Mouse (Mus musculus) right cerebral cortex, postnatal 25 days (tissue): ENCODE data around the gene Cxcl15.

Source experiments
- DNase-seq: peaks from one replicate; pipeline ENCODE4 v3.0.0; 2022

Cxcl15 gene

DNA sequence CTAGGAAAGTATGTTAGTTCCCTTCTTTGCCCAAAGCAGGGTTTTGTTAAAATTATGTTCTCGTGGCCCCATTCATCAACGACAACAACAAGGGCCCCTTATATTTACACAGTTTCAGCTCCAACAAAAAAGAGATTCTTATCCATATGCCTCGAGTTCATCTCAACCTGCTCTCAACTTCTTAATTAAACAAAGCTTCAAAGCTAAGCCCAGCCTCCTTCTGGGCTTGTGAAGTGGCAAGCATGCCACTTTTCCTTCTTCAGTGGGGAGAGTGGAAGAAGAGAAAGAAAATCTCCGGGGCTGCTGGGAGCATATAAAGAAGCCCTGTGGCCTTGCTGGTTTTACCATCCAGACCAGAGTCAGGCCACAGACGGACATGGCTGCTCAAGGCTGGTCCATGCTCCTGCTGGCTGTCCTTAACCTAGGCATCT lies at the start of gene Cxcl15:
Gene Cxcl15, plus strand, starts transcription at position 340 of the 431 bp plus-strand sequence.
- no peak for DNase-seq

DNA sequence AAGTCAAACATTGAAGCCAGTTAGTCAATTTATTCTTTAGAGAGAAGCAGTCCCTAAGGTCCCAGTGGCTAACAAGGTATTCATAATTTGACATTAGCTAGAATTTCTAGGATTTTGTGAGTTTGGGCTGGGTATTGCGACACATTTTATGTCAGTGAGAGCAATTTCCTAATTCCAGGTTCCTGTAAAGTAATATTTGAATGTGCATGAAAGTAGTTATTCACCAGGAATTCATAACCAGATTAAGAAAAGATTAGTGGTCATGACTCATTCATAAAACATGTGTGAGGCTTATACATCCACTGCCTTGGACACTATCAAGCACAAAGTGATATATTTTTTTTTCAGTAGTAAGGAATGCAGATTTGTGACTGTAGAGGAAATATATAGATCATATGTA lies 40.4 kb upstream of the Cxcl15 start:
- DNase-seq: no peak

DNA sequence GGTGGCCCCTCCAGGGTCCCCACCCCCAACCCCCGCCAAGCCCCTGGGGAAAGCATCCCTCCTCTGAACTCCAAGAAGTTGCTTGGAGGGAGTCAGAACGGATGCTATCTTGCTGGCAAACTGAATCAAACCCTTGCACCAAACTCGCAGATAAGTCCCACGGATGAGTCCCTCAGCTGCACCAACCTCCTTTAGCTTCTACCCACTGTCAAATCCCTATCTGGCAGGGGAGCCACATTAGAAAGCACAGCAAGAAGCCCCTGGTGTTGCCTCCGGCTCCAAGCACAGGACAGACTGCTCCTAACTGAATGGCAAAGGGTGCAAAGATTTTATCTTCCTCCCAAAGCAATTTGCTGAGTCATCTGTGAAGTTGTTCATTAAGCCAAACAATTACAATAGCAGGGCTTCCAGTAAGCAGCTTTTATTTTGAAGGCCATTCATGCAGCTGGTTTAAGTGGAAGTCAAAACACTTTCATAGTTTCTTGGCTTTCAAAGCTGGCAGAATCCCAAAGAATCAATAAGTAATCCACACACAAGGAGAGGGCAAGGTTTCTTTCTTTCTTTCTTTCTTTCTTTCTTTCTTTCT lies 36.2 kb upstream of the Cxcl15 start:
- no peak for DNase-seq

DNA sequence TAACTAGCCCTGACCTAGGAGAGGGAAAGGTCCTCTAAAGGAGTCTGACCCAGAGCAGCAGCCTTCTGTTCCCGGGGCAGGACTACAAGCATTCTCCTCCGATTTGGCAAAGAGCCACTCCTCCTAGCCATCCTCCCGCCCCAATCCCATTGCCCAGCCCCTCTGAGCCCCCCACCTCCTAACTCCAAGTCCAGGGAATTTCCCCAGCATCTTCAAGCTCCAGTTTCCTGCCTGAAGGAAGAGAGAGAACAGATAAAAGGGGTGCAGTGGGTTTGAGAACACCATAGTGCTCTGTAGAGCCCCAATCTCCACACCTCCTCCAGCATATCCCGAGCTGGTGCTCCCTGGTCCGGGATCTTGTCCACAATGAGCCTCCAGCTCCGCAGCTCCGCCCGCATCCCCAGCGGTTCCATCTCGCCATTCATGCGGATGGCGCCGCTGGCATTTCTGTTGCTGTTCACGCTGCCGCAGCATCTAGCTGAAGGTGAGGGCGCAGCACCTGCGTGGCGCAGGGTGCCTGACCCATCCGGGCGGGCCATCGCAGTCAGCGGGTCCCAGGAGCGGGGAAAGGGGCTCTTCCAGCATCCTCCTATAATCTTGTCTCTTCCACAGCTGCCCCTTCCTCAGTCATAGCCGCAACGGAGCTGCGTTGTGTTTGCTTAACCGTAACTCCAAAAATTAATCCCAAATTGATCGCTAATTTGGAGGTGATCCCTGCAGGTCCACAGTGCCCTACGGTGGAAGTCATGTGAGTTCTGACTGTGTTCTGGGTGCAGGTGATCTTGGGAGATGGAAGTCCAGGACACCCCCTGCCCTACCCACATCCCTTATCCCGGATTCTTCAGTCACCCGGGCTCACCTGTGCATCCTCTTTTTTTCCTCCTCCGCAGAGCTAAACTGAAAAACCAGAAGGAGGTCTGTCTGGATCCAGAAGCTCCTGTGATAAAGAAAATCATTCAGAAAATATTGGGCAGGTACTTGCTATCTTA lies 35.0 kb upstream of the Cxcl15 start, which contains the start of gene Cxcl5:
Gene Cxcl5, plus strand, starts transcription at position 284 of the 989 bp plus-strand sequence.
- peak; percentile 25 for DNase-seq

DNA sequence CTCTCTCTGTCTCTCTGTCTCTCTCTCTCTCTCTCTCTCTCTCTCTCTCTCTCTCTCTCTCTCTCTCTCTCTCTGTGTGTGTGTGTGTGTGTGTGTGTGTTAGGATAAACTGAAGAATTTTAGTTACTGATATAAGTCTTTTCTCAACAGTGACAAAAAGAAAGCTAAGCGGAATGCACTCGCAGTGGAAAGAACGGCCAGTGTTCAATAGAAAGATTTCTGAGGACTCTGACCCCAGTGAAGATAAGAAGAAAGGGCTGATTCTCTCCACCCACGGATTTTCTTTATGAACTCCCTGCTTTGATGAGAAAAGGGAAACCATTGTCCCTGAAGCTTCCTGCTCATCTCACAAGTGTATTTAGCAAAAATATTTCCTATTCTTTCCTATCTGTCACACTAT lies 34.0 kb upstream of the Cxcl15 start:
- no peak for DNase-seq

DNA sequence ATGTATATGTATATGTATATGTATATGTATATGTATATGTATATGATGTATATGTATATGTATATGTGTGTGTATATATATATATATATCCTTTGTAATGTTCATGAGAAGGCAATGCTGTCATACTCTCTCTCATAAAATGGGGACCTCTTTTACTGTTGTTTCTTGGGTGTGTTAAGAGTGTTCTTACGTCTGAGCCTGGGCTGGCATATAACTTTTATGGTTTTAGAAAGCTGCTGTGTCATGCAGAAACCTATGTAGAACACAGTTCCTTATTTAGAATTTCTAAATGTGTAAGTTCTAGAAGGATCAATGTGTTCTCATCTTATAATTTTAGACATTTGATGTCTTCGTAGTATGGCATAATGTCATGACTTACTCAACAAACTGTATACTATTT lies 33.5 kb upstream of the Cxcl15 start:
- DNase-seq: no peak

DNA sequence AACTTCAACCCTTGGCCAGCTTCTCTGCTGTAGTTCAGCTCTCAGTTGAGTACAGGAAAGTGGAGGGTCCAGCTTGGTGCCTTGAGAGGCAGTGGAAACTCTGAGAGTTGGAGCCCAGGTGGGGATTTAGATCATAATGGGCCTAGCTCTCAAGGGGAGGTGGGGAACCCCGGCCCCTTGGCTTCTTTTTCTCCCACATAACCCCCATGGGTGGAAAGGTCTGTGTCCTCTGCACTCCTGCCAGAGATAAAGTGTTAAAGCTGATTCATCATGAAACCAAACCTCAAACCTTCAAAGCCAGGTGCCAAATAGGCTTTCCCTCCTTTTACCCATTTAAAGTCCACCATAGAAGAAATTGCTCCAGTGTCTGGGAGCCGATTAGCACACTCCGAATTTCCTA lies 32.5 kb upstream of the Cxcl15 start:
- no peak for DNase-seq

DNA sequence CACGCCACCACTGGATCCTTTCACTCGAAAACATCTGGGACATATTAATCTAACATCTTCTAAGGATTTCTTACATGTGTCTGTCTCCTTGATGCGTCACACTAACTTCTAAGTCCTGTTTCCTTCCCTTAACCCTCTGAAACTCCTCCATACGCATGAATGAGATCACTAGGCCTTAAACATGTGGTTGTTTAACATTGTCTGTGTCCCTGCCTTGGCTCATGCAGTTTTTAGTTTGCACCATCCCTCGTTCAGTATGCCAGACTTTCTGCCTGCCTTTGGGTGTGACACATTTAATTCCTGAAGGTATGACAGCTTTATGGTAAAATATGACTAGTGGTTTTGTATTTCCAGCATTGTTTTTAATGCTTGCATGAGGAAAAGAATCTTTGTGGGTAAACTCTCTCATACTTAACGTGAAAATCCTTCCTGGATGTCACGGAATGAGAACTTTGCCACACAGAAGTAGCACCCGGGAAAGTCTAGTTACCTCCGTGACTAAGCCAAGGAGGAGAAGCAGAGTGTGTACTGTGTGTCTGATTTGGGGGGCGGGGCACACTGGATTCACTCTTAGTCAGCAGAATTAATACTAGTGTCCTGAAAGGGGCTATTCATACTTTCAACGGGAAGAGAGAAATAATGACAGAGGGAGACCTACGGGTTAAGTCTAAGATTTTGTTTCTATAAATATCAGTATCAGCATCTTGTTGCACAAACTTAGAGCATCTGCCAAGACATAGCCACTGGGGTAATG lies 30.2 kb upstream of the Cxcl15 start:
- DNase-seq: no peak

DNA sequence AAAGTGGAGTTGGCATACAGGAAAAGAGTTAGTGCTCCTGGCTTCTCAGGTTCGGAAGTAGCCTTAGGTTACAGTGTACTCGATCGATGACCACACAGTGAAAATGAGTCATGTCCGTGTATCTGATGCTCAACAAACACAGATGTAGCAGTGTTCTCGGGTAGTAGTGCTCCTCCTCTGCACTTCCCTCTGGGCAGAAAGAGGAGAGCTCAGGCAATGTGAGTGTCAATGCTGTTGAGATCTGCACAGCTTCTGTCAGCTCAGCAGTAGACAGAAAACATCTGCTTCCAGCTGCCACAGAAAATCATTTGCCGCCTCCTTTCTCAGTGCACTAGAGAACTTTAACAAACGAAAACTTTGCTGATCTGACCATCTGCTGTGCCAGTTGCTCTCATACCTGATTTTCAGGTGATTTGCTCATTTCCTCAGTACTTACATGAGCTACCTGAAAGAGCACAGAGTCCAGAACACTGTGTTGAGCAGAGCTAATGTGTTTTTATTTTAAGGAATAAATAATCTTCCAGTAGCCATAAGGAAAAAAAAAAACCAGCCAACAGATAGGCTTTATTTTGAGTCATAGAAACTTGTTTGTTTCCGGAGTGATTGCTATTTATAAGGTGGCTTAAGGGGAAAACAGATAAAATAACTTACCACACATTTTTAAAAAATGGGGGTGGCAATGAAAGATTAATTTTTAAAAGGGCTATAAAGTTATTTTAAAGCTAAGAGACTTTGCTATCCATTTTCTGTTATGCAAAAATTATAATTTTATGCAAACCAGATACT lies 28.3 kb upstream of the Cxcl15 start:
- DNase-seq: no peak

DNA sequence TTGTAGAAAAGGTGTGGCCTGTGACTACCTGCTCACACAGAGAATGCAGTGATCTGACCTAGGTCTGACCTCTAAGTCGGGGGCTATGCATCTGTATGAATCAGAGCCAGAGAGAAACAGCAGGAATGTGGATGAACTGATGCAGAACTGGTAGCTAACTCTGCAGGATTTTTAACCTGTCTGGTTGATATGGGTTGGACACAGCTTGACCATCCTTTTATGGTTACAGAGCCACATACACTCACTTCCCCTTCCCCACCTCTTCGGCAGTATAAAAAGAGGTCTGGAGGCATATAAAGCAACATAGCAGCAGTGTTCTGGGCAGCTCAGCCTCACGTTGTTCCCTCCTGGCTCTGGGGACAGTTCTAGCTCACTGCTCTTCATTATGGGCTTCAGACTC lies 26.1 kb upstream of the Cxcl15 start, which contains the start of gene Ppbp:
Gene Ppbp, plus strand, starts transcription at position 301 of the 400 bp plus-strand sequence.
- no peak for DNase-seq

DNA sequence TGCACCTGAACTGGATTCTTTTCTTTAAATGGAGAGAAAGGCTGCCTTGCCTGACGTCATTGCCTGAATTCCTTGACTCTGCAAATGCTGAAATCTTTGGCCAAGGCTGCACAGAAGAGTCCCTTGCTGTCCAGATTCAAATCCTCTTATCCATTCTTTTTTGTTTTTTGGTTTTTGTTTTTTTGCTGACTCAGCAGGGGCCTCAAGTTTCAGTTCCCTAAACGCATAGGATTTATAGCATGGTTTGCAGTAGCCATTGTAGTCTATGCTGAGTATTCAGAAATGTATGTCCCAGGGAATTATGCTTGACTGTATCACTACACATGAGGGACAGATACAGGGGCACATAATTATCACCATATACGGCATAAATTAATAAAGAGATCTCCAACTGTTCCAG lies 23.0 kb upstream of the Cxcl15 start:
- DNase-seq: no peak

DNA sequence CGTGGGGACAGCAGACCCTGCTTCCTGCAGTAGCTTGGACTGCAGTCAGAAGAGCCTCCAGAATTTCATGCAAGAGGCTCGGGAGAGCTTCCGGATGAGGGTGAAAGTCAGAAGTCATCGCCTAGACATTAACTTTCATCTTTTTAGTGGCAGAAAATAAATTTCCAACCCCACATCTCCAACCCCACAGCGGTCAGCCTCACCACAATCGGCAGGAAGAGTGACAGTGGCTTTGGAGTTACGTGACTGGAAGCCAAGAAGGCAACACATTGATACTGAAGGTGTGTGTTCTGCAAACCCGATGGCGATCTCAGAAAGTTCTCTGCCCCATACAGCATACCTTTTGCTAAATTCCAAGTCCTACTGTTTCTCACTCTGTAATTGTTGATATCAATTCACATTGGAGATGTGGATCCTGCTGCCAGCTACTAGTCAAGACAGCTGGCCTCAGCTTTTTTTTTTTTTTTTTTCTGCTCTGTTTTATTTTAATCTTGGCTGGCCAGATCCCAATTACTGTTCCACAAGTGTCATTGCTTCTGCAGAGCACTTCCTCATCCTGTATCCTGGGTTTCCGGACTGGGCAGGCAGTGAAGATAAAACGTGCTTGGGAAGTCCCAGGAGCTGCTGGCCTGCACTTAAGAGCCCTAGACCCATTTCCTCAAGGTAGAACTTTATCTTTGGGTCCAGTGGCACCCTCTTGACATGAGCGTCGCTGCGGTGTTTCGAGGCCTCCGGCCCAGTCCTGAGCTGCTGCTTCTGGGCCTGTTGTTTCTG lies 22.3 kb upstream of the Cxcl15 start, which contains the start of gene Pf4:
Gene Pf4, plus strand, starts transcription at position 556 of the 774 bp plus-strand sequence.
- DNase-seq: no peak

DNA sequence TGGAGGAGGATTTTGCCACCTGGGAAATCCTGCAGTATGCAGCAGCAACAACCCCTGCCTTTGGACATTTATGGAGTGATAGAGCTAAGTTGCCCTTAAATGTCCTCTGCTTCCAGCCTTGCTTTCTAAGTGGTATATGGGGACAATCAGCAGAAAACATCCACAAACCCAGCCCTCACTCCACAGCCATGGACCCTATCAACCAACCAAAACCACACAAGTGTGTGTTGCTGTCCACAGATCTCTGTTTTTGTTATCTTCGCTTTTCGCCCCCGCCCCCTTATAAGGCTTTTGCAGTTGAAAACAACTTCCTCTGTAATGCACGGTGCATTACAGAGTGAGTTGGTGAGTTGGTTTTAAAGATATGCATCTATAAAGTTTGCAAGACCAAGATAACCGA lies 18.8 kb upstream of the Cxcl15 start:
- no peak for DNase-seq

DNA sequence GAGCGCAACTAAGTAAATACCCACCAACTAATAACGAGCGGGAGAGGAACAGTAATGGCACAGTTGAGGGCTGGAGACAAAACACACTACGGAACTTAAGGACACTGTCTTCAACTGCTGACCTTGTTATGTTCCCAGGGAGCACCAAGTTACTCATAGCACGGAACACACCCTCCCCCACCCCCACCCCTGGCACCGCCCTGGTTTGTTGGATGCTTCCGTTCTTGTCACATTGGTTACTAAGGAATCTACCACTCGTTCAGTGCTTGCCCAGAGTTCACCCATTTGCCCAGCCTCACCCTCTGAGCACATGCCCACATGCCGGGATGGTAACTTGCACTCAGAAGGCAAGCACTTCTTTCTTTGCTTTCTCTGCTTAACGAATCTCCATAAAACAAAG lies 16.7 kb upstream of the Cxcl15 start:
- DNase-seq: no peak

DNA sequence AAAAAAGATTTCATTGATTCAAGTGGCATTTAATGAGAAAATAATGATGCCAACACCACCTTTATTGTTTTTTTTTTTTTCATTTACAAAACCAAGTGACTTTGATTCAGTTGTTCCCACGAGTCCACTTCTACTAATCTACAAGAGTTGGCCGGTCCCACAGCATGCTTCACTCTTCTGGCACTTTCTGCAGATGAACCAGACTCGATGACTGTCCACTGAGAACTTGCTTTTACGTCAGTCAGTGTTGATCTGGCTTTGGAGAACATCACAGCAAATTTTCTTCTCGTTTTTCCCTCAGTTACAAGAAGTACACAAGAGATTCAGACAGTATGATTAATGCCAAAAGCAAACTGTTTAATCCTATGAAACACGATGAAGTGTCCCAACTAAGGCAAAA lies 15.5 kb upstream of the Cxcl15 start:
- DNase-seq: no peak

DNA sequence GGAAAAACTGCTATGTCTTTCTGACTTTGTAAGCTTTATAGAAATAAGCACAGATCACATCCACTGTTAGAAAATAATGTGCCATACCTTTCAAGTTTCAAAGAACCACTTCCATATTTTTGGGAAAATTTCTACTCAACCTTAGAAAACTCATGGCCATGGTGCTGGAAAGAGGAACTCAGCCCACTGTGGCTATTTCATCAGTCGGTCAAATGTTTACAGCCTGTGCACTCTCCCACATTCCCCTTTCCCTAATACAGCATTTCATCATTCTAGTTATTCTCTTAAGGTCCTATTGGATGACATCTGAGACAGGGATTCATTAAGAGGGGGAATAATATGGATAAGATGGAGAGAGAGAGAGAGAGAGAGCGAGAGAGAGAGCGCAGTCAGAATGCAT lies 10.6 kb upstream of the Cxcl15 start:
- DNase-seq: no peak

DNA sequence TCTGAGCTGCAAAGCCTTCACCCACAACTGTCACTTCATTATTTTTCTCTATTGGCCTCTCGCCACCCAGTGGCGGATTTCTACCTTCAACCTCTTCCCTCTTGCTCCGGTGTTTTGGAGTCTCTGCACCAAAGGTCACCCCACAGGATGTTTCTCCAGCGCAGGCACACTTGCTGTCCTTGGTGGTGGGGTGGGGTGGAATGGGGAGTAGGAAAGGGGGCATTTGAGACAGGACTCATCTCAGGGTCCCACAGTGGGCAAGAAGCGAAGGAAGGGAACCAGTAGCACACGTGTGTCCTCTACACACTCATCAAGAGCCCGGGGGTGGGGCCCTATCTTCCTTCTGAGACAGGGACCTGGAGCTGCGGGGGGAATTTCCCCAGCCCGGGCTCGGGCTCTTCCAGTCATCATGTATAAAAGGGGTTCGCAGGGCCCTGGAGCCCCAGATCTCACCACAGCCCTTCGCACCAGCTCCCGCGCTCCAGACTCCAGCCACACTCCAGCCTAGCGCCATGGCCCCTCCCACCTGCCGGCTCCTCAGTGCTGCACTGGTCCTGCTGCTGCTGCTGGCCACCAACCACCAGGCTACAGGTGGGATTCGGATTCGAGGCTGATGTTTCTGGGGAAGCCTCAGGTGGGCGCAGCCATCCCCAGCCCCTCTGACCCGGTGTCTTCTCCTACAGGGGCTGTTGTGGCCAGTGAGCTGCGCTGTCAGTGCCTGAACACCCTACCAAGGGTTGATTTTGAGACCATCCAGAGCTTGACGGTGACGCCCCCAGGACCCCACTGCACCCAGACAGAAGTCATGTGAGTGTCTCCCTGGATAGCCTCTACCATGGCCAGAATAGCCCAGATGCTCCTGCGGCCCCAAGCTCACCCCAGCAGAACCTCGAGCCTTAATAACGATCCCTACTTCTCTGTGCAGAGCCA lies 8.4 kb upstream of the Cxcl15 start, which contains the start of gene Cxcl3:
Gene Cxcl3, plus strand, starts transcription at position 445 of the 930 bp plus-strand sequence.
- no peak for DNase-seq

DNA sequence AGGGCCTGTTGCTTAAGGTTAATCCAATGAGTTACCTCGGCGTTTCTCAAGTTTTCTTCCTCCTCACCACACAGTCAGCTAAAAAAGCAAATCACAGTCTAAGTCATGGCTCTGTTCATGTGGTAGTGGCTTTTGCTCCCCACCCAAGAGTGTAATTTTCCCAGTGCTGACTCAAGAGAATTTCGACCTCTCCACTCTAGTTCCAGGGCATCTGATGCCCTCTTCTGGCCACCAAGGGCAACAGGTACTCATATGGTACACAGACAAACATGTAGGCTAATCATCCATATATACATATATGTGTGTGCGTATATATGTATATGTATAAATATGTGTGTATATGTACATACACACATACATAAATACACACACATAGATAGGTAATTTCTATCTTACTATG lies 6.2 kb upstream of the Cxcl15 start:
- no peak for DNase-seq

DNA sequence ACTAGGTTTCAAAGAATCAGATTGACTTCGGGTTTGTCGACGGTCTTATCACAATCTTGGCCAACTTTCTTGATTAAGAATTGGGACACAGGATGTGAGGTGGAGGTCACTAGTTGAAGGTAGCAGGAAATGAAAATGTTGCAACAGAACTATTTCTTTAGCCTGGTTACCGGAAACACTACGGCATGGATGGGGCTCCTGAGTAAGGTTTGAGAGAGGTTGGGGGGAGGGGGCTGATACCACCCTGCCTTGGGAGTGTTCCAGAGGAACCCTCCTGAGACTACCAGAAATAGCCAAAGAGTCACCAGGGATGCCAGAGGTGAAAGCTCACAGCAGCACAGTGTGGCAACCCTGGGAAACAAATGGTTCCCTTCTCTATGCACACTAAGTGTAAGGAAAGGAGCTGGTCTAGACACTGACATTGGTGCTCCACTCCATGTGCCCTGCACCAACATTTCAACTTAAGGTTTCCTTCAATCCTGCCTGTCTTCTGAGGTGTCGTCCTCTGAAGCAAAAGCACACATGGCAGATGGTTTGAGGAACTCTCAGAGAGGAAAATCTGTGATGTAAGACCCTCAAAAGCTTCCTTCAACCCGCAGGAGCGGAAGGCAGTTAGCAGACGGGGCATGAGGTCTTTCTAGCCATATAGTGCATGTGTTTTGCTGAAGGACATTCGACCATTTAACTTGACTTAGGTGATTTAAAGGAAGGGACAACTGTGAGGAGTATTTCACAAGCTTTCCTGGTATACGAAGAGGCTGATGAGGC lies 4.8 kb upstream of the Cxcl15 start:
- no peak for DNase-seq

DNA sequence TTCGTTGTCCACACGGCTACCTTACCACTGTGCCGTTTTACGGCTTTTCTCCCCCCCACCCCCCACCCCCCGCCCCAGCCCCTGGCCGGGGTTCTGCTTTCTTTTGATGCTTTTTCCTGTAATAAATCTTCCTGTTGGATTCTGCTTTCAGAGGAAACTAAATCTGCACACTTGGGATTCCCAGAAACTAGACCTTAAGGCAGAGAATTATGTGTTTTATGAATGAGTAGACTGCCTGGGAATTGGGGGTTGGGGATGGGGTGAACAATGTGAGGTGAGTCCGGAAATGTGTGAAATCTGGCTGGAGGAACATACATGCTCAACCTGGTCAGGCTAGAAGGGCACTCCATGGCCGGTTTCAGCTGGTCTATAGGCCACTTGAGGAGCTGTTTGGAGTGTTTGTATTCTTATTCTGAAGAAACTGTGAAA lies 4.2 kb upstream of the Cxcl15 start:
- DNase-seq: no peak
